Comparison of ENCODE assay signal across 26 mouse cellular contexts in the genomic region with DNA sequence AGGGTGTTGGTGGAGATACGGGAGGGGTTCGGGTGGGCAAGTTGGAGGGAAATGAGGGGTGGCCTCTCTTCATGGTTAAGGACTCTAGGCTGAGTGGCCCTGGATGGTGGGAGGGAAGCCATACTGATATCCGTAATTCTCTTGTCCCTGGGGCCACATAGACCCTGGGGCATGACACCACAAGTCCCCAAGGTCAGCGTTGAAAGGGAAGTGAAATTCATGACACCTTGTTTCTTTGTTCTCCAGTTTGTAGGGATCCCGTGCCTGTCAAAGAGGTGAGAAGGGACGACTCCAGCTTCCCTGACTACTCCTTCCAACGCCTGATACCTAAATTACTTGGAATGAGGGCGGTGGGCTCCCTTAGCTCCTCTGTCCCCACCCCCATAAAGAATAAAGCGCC. TPM values are rescaled to one million over a fixed set of nuclear protein-coding genes. Genes with fewer than 3 reads are reported as not detected.
DNase-seq lines count a peak whose midpoint lies in the region; ATAC-seq and TF ChIP-seq lines count a peak whose summit lies in the region.
"Had no signal": no experiment of that assay in that cellular context is flagged by ENCODE, and none has a peak within 500 bp of the region (broad histone marks: within the 10 kb centered on the region; RNA-seq: fewer than 3 reads in every experiment).

No protein-coding gene starts in this region.

- peaks cover 28% of the 10 kb centered on the region for H3K27me3 ChIP-seq in forebrain, embryonic 15.5 days
- H3K27me3 ChIP-seq in forebrain, embryonic 14.5 days (replicated peaks; ENCODE audit: control insufficient read depth, insufficient read depth, low read length) = peaks cover 20% of the 10 kb centered on the region
- peaks cover 78% of the 10 kb centered on the region for H3K27me3 ChIP-seq in midbrain, embryonic 10.5 days (ENCODE audit: low read depth, poor library complexity, severe bottlenecking)
- peaks cover 7% of the 10 kb centered on the region; the same call in 1 of the 2 replicates for H3K27me3 ChIP-seq in midbrain, postnatal 0 days (ENCODE audit: insufficient read depth, low read length)
- no peaks in the 10 kb centered on the region for H3K27me3 ChIP-seq in ES-Bruce4 (ENCODE audit: control insufficient read depth, insufficient read depth, low read length, poor library complexity, severe bottlenecking)
- H3K27me3 ChIP-seq in neural tube, embryonic 13.5 days = peaks cover 44% of the 10 kb centered on the region

- no peak for TF ChIP-seq CTCF in midbrain, postnatal 0 days (IDR thresholded peaks at IDR 0.05)
- TF ChIP-seq CTCF in ES-Bruce4 (IDR thresholded peaks at IDR 0.05; ENCODE audit: low read depth, low read length) = no peak

- H3K9me3 ChIP-seq in forebrain, embryonic 15.5 days = no peaks in the 10 kb centered on the region
- no peaks in the 10 kb centered on the region for H3K9me3 ChIP-seq in forebrain, embryonic 14.5 days (replicated peaks; ENCODE audit: control insufficient read depth, low read length)
- no peaks in the 10 kb centered on the region for H3K9me3 ChIP-seq in midbrain, embryonic 10.5 days (replicated peaks)
- no peaks in the 10 kb centered on the region for H3K9me3 ChIP-seq in midbrain, postnatal 0 days (ENCODE audit: low read length)
- no peaks in the 10 kb centered on the region for H3K9me3 ChIP-seq in ES-Bruce4 (replicated peaks; ENCODE audit: control insufficient read depth, insufficient read depth, low read length, poor library complexity, severe bottlenecking)
- H3K9me3 ChIP-seq in neural tube, embryonic 13.5 days = no peaks in the 10 kb centered on the region
- H3K9me3 ChIP-seq: forebrain, embryonic 12.5 days; heart, embryonic 13.5 days; kidney, embryonic 15.5 days; limb, embryonic 13.5 days; liver, embryonic 12.5 days; midbrain, embryonic 13.5 days had no signal

- no peaks in the 10 kb centered on the region for H3K36me3 ChIP-seq in forebrain, embryonic 15.5 days
- no peaks in the 10 kb centered on the region; the same call in 1 of the 2 replicates for H3K36me3 ChIP-seq in forebrain, embryonic 14.5 days (ENCODE audit: control insufficient read depth, insufficient read depth, low read length)
- peaks cover 28% of the 10 kb centered on the region for H3K36me3 ChIP-seq in midbrain, embryonic 10.5 days
- no peaks in the 10 kb centered on the region for H3K36me3 ChIP-seq in midbrain, postnatal 0 days (ENCODE audit: insufficient read depth, low read length)
- H3K36me3 ChIP-seq in ES-Bruce4 (ENCODE audit: control insufficient read depth, insufficient read depth, low read length, poor library complexity, severe bottlenecking) = no peaks in the 10 kb centered on the region
- no peaks in the 10 kb centered on the region for H3K36me3 ChIP-seq in neural tube, embryonic 13.5 days

- peaks cover 14% of the 10 kb centered on the region for H3K4me1 ChIP-seq in forebrain, embryonic 15.5 days
- peaks cover 5% of the 10 kb centered on the region; the same call in 1 of the 2 replicates for H3K4me1 ChIP-seq in forebrain, embryonic 14.5 days (ENCODE audit: control insufficient read depth, insufficient read depth, low read length)
- peaks cover 42% of the 10 kb centered on the region for H3K4me1 ChIP-seq in midbrain, embryonic 10.5 days
- peaks cover 9% of the 10 kb centered on the region; the same call in 1 of the 2 replicates for H3K4me1 ChIP-seq in midbrain, postnatal 0 days (ENCODE audit: insufficient read depth, low read length)
- H3K4me1 ChIP-seq in ES-Bruce4 (ENCODE audit: control insufficient read depth, insufficient read depth, low read length) = peaks cover 17% of the 10 kb centered on the region
- H3K4me1 ChIP-seq in neural tube, embryonic 13.5 days (replicated peaks) = peaks cover 25% of the 10 kb centered on the region

- 56% methylated on average over 9 of the region's 9 CpGs for WGBS in forebrain, embryonic 15.5 days
- 45% methylated on average over 9 of the region's 9 CpGs for WGBS in forebrain, embryonic 14.5 days
- WGBS in midbrain, embryonic 10.5 days = 46% methylated on average over 9 of the region's 9 CpGs
- 56% methylated on average over 9 of the region's 9 CpGs for WGBS in midbrain, postnatal 0 days
- WGBS in neural tube, embryonic 13.5 days = 47% methylated on average over 9 of the region's 9 CpGs

- no peak overlapping the region for H3K9ac ChIP-seq in forebrain, embryonic 15.5 days (replicated peaks)
- no peak overlapping the region for H3K9ac ChIP-seq in forebrain, embryonic 14.5 days (ENCODE audit: low read length)
- H3K9ac ChIP-seq in midbrain, postnatal 0 days (replicated peaks; ENCODE audit: low read length, poor library complexity, severe bottlenecking) = no peak overlapping the region
- no peak overlapping the region for H3K9ac ChIP-seq in ES-Bruce4 (ENCODE audit: low read depth, poor library complexity, severe bottlenecking)
- H3K9ac ChIP-seq in neural tube, embryonic 13.5 days = peak overlapping the region; percentile 44; the same call in 1 of the 2 replicates
- H3K9ac ChIP-seq: heart, embryonic 13.5 days; kidney, embryonic 15.5 days; liver, embryonic 12.5 days had no signal

- no peak for ATAC-seq in forebrain, embryonic 15.5 days (replicated peaks)
- ATAC-seq in forebrain, embryonic 14.5 days = no peak
- ATAC-seq in midbrain, postnatal 0 days (ENCODE audit: low FRiP score) = no peak
- ATAC-seq in neural tube, embryonic 13.5 days (ENCODE audit: low read depth) = no peak
- ATAC-seq: CD4-positive, CD25-positive, alpha-beta regulatory T cell, adult 4 months; intestine, postnatal 0 days; liver, embryonic 12.5 days had no signal

- peak overlapping the region; percentile 46; the same call in 1 of the 2 replicates for H3K4me2 ChIP-seq in forebrain, embryonic 15.5 days (replicated peaks)
- H3K4me2 ChIP-seq in forebrain, embryonic 14.5 days (ENCODE audit: low read length) = no peak overlapping the region; the same call in 1 of the 2 replicates
- no peak overlapping the region for H3K4me2 ChIP-seq in midbrain, postnatal 0 days (ENCODE audit: low read depth, low read length, poor library complexity, severe bottlenecking)
- no peak overlapping the region for H3K4me2 ChIP-seq in neural tube, embryonic 13.5 days
- H3K4me2 ChIP-seq: heart, embryonic 13.5 days; kidney, embryonic 15.5 days; limb, embryonic 13.5 days; liver, embryonic 12.5 days had no signal

- no peak overlapping the region for H3K27ac ChIP-seq in forebrain, embryonic 15.5 days (replicated peaks)
- H3K27ac ChIP-seq in forebrain, embryonic 14.5 days (ENCODE audit: low read depth, low read length) = no peak overlapping the region
- H3K27ac ChIP-seq in midbrain, embryonic 10.5 days (replicated peaks) = no peak overlapping the region
- H3K27ac ChIP-seq in midbrain, postnatal 0 days (ENCODE audit: low read depth, low read length) = no peak overlapping the region
- no peak overlapping the region for H3K27ac ChIP-seq in ES-Bruce4 (ENCODE audit: insufficient read depth, low read length)
- H3K27ac ChIP-seq in neural tube, embryonic 13.5 days (replicated peaks) = no peak overlapping the region
- H3K27ac ChIP-seq: forebrain, embryonic 12.5 days; heart, embryonic 13.5 days; limb, embryonic 13.5 days; liver, embryonic 12.5 days; midbrain, embryonic 13.5 days had no signal

- DNase-seq in forebrain, embryonic 14.5 days (ENCODE audit: low spot score) = no peak
- DNase-seq in midbrain, embryonic 10.5 days (ENCODE audit: low spot score) = no peak
- no peak for DNase-seq in midbrain, postnatal 0 days (ENCODE audit: low spot score)
- DNase-seq in adrenal gland, postnatal 4 days (ENCODE audit: low spot score in 2 of 2) = no peak
- no peak for DNase-seq in thymus, adult 18-20 months
- DNase-seq: adrenal gland, postnatal 14 days; cerebellum, adult 9-11 months; gastrocnemius, postnatal 14 days; heart, adult 18-20 months; heart, postnatal 14 days; kidney, postnatal 36 days; lung, adult 18-20 months; lung, postnatal 10 days had no signal

- H3K4me3 ChIP-seq in forebrain, embryonic 15.5 days = no peak overlapping the region
- no peak overlapping the region for H3K4me3 ChIP-seq in forebrain, embryonic 14.5 days (ENCODE audit: low read depth, low read length)
- H3K4me3 ChIP-seq in midbrain, embryonic 10.5 days = 0 out of 2 replicates have a peak overlapping the region, but pooled peaks have one; percentile 40
- no peak overlapping the region for H3K4me3 ChIP-seq in midbrain, postnatal 0 days (ENCODE audit: low read depth, low read length)
- H3K4me3 ChIP-seq in ES-Bruce4 (ENCODE audit: low read depth, low read length) = no peak overlapping the region
- H3K4me3 ChIP-seq in neural tube, embryonic 13.5 days = no peak overlapping the region
- H3K4me3 ChIP-seq: erythroblast, embryonic 14.5 days; heart, embryonic 13.5 days; kidney, embryonic 15.5 days; limb, embryonic 13.5 days; liver, embryonic 12.5 days; myocyte had no signal

- no peak for TF ChIP-seq POLR2A in ES-Bruce4 (IDR thresholded peaks at IDR 0.05; ENCODE audit: insufficient read depth, low read length)

- 0 out of 2 replicates have a peak, but pooled peaks have one; percentile 12 for TF ChIP-seq EP300 in ES-Bruce4 (IDR thresholded peaks at IDR 0.05; ENCODE audit: insufficient read depth, low read depth, low read length)

RNA-seq across cellular contexts. Expression of gene Tnfrsf1a, which starts 11.7 kb away (rescaled TPM):
- polyA plus RNA-seq in forebrain, embryonic 15.5 days (2015; fragmentation: Nextera tagmentation; extraction: Ambion mirVana) = 11.3 and 13.0 TPM in 2 replicates
- polyA plus RNA-seq in forebrain, embryonic 14.5 days (2014; fragmentation: Nextera tagmentation; extraction: Ambion mirVana) = 14.2 and 16.2 TPM in 2 replicates
- polyA plus RNA-seq in midbrain, embryonic 10.5 days (2016; fragmentation: Nextera tagmentation; extraction: Ambion mirVana) = 21.7 and 24.5 TPM in 2 replicates
- 9.2 and 15.9 TPM in 2 replicates for total RNA-seq in midbrain, postnatal 0 days (2014; rRNA removed)
- 10.4 and 12.9 TPM in 2 replicates for polyA plus RNA-seq in midbrain, postnatal 0 days (2015; fragmentation: Nextera tagmentation; extraction: Ambion mirVana)
- 13.1 and 19.8 TPM in 2 replicates for polyA plus RNA-seq in ES-Bruce4 (2011; ENCODE audit: insufficient read depth, insufficient read length, low read depth, missing spikeins)
- polyA plus RNA-seq in neural tube, embryonic 13.5 days (2015; fragmentation: Nextera tagmentation; extraction: Ambion mirVana) = 17.5 and 21.5 TPM in 2 replicates
- total RNA-seq in adrenal gland, postnatal 4 days (2021) = 100 to 1,000 TPM; 219 to 241 TPM

RNA-seq across cellular contexts. Expression of gene Plekhg6, which starts 19.7 kb away (rescaled TPM):
- 0.06 and 0.10 TPM in 2 replicates for polyA plus RNA-seq in forebrain, embryonic 15.5 days (2015; fragmentation: Nextera tagmentation; extraction: Ambion mirVana)
- 0.16 TPM in 1 of 2 replicates, not detected in the other for polyA plus RNA-seq in forebrain, embryonic 14.5 days (2014; fragmentation: Nextera tagmentation; extraction: Ambion mirVana)
- 0.12 and 0.15 TPM in 2 replicates for polyA plus RNA-seq in midbrain, embryonic 10.5 days (2016; fragmentation: Nextera tagmentation; extraction: Ambion mirVana)
- total RNA-seq in midbrain, postnatal 0 days (2014; rRNA removed) = 0.22 and 0.24 TPM in 2 replicates
- 0.35 and 0.54 TPM in 2 replicates for polyA plus RNA-seq in midbrain, postnatal 0 days (2015; fragmentation: Nextera tagmentation; extraction: Ambion mirVana)
- polyA plus RNA-seq in ES-Bruce4 (2011; ENCODE audit: insufficient read depth, insufficient read length, low read depth, missing spikeins) = 2.3 and 2.5 TPM in 2 replicates
- polyA plus RNA-seq in neural tube, embryonic 13.5 days (2015; fragmentation: Nextera tagmentation; extraction: Ambion mirVana) = 0.23 TPM in 1 of 2 replicates, not detected in the other
- total RNA-seq in adrenal gland, postnatal 4 days (2021) = under 1 TPM; 0.59 to 0.62 TPM
- total RNA-seq: gastrocnemius, postnatal 14 days; heart, adult 18-20 months; heart, postnatal 14 days had no signal
- polyA plus RNA-seq: erythroblast, embryonic 14.5 days had no signal

RNA-seq across cellular contexts. Expression of gene Scnn1a, which starts 40.4 kb away (rescaled TPM):
- polyA plus RNA-seq in forebrain, embryonic 15.5 days (2015; fragmentation: Nextera tagmentation; extraction: Ambion mirVana) = 0.20 and 0.25 TPM in 2 replicates
- polyA plus RNA-seq in forebrain, embryonic 14.5 days (2014; fragmentation: Nextera tagmentation; extraction: Ambion mirVana) = 0.29 and 0.37 TPM in 2 replicates
- polyA plus RNA-seq in midbrain, embryonic 10.5 days (2016; fragmentation: Nextera tagmentation; extraction: Ambion mirVana) = 0.25 and 0.48 TPM in 2 replicates
- 1.5 and 1.8 TPM in 2 replicates for total RNA-seq in midbrain, postnatal 0 days (2014; rRNA removed)
- polyA plus RNA-seq in midbrain, postnatal 0 days (2015; fragmentation: Nextera tagmentation; extraction: Ambion mirVana) = 1.8 TPM in 2 replicates
- 2.0 and 2.3 TPM in 2 replicates for polyA plus RNA-seq in ES-Bruce4 (2011; ENCODE audit: insufficient read depth, insufficient read length, low read depth, missing spikeins)
- 0.36 and 0.63 TPM in 2 replicates for polyA plus RNA-seq in neural tube, embryonic 13.5 days (2015; fragmentation: Nextera tagmentation; extraction: Ambion mirVana)
- total RNA-seq in adrenal gland, postnatal 4 days (2021) = 1 to 10 TPM; 1.7 to 4.5 TPM
- polyA plus RNA-seq: CD4-positive, CD25-positive, alpha-beta regulatory T cell, adult 4 months had no signal

RNA-seq across cellular contexts. Expression of gene Ltbr, which starts 47.2 kb away (rescaled TPM):
- 10.8 and 11.5 TPM in 2 replicates for polyA plus RNA-seq in forebrain, embryonic 15.5 days (2015; fragmentation: Nextera tagmentation; extraction: Ambion mirVana)
- 10.8 and 12.9 TPM in 2 replicates for polyA plus RNA-seq in forebrain, embryonic 14.5 days (2014; fragmentation: Nextera tagmentation; extraction: Ambion mirVana)
- polyA plus RNA-seq in midbrain, embryonic 10.5 days (2016; fragmentation: Nextera tagmentation; extraction: Ambion mirVana) = 21.2 and 23.5 TPM in 2 replicates
- total RNA-seq in midbrain, postnatal 0 days (2014; rRNA removed) = 24.4 TPM in 2 replicates
- polyA plus RNA-seq in midbrain, postnatal 0 days (2015; fragmentation: Nextera tagmentation; extraction: Ambion mirVana) = 14.5 and 15.7 TPM in 2 replicates
- polyA plus RNA-seq in ES-Bruce4 (2011; ENCODE audit: insufficient read depth, insufficient read length, low read depth, missing spikeins) = 8.0 and 9.5 TPM in 2 replicates
- polyA plus RNA-seq in neural tube, embryonic 13.5 days (2015; fragmentation: Nextera tagmentation; extraction: Ambion mirVana) = 16.3 and 17.5 TPM in 2 replicates
- 10 to 100 TPM; 88.9 to 89.8 TPM for total RNA-seq in adrenal gland, postnatal 4 days (2021)
